Mouse (Mus musculus) frontal cortex, postnatal 14 days (tissue): ENCODE results near the gene Evpl.

Experiments
- DNase-seq, 2 experiments: peaks; one replicate each; pipeline ENCODE4 v3.0.0; 2022; ENCODE audit warnings: low spot score in 2 of 2

Evpl gene

GRCm38 (mm10) chr11:116171959-116172358 is 65.9 kb downstream of the Evpl start:
- no peak for DNase-seq
